Mouse (Mus musculus) right cerebral cortex, postnatal 4 days (tissue): Measurements from ENCODE around the gene Mkrn1.
"Not testable (repeated sequence)": the region's sequence is repeated elsewhere in the genome, so short reads cannot be mapped to it uniquely, and the experiment has no call there.

Source experiments
- DNase-seq: peaks from one replicate; pipeline ENCODE4 v3.0.0-alpha.2; 2022

The Mkrn1 gene

DNA sequence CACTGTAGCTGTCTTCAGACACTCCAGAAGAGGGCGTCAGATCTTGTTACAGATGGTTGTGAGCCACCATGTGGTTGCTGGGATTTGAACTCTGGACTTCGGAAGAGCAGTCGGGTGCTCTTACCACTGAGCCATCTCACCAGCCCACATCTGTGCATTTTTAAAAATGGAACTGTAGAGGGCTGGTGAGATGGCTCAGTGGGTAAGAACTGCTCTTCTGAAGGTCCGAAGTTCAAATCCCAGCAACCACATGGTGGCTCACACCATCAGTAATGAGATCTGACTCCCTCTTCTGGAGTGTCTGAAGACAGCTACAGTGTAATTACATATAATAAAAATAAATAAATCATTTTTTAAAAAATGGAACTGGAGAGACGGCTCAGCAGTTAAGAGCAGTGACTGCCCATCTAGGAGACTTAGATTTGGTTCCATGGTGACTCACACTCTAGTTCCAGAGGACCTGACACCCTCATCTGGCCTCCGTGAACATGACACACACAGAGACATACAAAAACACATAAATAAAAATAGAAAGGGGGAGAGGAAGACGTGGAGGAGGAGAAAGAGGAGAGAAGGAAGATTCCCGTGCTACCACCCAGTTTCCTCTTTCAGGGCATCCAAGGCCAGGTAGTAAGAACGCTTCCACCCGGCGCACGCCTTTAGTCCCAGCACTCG is 42.0 kb downstream of the Mkrn1 start:
- not testable (repeated sequence) for DNase-seq

DNA sequence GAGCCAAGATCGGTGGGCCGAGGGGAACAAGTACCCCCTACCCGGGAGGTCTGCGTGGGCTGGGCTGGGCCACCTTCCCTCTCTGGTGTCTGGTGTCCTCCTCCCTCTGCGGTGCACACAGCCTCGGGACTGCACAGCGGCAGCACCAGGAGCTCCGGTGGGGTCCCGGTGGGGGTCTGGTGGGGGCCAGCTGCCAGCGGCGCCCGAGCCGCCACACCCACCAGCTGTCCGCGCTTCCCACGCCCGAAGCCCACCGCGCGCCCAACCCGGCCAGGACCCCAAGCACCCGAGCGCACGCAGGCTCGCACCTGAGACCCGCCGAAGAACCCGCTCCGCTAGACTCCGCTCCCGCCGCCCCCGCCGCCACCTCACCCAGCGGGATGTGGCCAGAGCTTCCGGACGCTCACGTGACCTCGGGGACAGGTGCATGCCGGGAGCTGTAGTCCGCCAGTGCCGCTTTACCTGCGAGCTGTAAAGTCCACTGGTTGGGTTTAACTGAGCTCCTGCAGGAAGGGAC is 42.9 kb downstream of the Mkrn1 start, which contains the start of gene Slc37a3:
Gene Slc37a3 (minus strand): TSS at position 365 of the 517 bp plus-strand sequence.
- DNase-seq = peak; percentile 83

DNA sequence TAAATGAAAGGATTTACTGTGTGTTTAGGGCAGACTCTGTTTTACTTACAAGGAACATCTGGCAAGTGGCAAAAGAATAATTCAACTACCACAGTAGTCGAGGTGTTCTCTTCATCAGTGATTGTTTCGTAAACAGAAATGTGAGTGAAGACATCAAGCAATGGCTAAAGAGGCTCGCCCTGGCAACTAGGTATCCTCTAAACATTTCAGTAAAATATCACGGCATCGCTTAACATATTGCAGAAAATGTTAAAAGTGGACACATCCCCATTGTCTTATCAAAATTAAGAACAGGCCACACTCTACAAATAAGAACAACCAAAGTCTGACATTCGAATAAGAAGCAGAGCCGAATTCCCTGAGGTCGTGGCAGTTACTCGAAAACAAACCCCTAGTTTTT is 43.5 kb downstream of the Mkrn1 start:
- DNase-seq = no peak

DNA sequence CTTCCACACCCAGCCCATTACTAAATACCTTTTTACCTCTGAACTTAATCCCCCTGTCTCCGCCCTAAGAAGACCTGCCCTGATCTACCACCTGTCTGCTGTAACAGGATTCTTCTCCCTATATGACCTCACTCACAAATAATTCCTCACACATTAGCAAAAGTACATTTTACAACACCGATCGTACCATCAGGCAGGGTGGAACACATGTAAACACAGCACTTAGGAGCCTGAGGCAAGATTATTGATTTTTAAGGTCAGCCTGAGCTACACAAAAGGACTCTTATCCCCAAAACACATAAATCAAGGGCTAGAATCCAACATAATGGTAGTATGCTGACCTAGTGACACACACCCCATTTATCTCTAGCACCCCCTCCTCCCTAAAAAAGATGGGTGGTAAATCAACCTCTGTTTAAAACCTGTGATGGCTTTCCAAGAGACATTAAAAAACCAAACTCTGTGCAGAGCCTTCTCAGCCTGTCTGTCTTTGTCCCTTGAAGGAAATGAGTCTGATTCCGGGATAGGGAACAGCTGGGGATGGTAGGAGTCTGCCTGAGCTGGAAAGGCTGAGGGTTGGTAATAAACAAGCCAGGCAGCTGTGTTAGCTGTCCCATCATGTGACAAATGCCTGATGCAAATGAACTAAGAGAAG is 46.8 kb downstream of the Mkrn1 start:
- DNase-seq = no peak

DNA sequence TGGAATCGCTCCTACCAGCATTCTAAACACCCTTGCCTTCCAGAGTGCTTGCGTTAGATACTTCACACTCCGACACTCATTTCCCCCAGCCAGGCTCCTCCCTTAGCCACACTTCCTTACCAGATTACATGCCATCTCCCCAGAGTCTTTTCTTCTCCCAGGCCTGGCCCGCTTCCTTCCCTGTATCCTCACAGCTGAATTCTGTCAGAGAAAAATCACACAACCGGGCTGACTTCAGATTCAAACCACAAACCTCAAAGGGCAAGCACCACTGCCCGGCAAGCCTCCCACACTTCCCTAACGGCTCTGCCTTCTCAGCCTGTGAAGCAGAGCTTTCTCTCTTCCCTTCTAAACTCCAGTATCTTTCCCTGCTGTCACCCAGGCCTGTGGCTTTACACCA is 47.5 kb downstream of the Mkrn1 start:
- no peak for DNase-seq

DNA sequence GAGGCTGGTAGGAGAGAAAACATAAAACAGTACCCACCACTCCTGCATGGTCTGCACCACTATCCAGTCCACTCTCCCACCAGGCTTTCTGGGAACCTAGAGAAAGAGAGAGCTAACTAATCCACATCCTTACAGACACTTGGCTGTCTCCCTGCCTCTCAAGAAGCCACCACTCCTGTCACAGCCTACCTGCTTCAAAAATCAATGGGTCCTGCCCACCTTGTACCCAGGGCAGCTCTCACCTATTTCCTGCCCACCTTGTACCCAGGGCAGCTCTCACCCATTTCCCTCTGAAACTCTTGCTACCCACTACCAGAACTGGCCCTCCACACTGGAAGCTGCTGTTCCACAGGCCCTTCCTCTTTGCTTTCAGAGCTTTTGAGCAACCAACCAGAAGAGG is 48.2 kb downstream of the Mkrn1 start:
- DNase-seq = no peak

DNA sequence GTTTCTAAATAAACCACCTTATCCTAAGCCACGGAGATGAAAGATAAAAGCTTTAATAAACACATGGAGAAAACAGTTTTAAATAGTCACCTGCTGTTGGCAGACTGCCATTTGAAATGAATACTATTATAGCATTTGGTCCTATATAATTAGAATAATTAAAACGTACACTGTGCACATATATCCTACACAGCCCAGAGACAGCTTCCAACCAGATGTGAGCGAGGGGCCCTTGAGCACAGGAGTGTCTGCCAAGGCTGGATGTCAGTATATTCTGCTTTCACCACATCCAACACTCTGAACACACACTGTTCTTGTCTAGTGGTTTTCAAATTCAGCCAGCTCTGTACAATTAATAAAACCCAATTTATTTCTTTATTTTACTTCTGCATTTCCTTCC is 50.6 kb downstream of the Mkrn1 start:
- DNase-seq = no peak

DNA sequence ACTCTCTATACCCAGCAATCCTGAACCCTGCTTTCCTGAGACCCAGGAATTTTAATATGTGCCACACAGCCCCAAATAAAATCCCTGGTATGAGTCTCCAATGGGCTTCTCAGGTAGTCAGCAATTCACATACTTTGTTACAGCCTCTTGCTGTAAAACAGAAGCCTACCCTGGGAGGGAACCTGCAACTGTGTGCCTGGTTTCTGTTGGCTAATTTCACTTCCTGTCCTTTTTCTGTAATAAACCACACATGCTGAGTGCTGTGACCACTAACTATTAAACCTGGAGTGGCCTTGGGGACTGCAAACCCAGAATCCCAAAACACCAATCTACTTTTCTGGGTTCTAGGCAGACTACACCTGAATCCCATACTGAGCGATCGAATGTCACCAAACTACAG is 57.6 kb downstream of the Mkrn1 start:
- DNase-seq = no peak

DNA sequence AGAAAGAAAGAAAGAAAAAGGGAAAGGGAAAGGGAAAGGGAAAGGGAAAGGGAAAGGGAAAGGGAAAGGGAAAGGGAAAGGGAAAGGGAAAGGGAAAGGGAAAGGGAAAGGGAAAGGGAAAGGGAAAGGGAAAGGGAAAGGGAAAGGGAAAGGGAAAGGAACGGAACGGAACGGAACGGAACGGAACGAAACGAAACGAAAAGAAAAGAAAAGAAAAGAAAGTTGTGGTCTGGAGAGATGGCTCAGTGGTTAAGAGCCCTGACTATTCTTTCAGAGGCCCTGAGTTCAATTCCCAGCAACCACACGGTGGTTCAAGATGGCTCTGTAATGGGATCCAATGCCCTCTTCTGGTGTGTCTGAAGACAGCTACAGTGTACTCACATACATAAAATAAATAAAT is 61.1 kb downstream of the Mkrn1 start:
- not testable (repeated sequence) for DNase-seq

DNA sequence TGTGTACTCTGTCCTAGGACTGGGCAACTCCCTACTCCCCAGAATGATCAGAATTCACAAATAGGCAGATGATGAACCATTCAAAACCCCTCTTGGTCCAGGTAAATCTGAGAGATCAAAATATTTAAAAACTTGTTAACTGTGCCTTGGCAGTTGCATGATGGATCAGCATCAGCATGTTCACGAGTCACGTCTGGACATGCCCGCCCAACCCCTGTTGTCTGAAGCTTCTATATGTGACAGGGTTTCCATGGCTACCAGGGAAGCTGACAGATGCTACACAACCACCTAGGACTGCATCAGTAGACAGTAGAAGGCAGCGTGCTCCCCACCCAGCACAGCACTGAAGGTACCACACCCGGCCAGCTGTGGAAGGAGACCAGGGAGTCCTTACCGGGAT is 71.3 kb downstream of the Mkrn1 start:
- no peak for DNase-seq

DNA sequence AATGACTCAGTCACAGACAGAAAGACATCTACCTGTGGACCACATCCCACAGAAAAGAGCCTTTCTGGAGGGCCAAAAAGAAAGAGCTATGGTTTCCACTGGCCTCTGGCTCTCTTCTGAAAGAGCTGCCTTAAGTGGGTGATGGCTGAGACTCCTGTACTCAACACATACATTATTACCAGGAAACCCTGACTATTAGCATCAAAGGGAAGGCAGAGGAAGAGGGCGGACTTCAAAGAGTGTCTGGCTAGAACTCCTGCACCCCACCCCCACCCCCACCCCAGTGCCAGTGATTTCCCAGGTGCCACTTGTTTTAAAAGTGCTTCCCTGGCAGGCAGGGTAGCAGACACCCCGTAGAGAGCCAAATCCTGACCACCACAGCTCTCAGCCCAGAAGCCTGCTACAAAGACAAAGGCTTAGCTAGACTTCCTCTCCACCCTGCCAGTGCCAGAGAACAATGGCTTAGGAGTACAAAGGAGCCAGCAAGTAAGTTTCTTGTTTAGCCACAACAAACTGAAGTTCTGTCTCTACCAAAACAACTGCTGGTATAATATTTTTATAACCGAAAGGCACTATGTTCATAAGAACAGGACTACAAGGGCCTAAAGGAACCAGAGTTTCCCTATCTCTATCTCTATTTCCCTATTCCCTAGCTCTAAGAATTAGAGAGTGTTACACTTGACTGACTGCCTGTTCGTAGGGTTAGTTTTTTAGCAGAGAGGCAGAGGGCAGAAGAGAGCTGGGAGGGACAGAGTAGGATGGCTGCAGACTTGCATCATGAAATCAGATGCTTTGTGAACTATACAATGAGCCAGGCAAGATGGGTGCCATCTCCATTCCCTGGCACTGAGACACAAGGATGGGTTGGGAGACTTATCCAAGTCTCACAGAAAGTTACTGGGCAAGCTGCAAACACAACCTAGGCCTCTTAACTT is 72.1 kb downstream of the Mkrn1 start:
- no peak for DNase-seq
